ENCODE assay signal across 8 mouse cellular contexts in the genomic region with DNA sequence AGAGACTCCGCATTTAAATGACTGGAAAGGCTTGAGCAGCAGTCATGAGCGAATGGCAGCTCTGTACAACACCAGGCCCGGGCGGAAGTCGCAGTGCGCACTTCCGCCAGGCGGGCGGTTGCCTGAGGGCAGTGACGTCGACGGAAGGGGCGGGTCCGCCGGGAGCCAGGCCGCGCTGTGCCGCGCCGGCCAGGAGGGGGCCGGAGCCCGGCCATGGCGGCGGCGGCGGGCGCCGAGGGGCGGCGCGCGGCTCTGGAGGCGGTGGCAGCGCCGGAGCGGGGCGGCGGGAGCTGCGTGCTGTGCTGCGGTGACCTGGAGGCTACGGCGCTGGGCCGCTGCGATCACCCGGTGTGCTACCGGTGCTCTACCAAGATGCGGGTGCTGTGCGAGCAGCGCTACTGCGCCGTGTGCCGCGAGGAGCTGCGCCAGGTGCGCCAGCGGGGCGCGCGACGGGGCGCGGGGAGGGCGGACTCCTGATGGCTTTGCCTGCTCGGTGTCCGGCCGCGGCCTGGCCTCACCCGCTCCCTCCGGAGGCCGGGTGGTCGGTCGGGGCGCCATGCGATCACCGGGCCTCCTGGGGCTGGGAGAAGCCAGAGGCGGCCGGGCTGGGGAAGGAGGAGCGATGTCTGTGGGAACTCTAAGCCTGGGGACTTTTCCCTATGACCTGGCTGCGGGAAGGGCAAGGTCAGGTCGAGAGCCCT. TPM values are rescaled to one million over a fixed set of nuclear protein-coding genes. Genes with fewer than 3 reads are reported as not detected.
DNase-seq lines count a peak whose midpoint lies in the region; ATAC-seq and TF ChIP-seq lines count a peak whose summit lies in the region.

A gene (plus strand): TSS at position 143 of the 701 bp plus-strand sequence.

- H3K4me2 ChIP-seq in embryonic facial prominence, embryonic 14.5 days (ENCODE audit: low read depth, low read length): peak within 1 kb of the TSS; percentile 84
- peak within 1 kb of the TSS; percentile 77 for H3K4me2 ChIP-seq in limb, embryonic 14.5 days (replicated peaks; ENCODE audit: low read depth, low read length, severe bottlenecking)
- peak within 1 kb of the TSS; percentile 69 for H3K4me2 ChIP-seq in midbrain, postnatal 0 days (ENCODE audit: low read depth, low read length, poor library complexity, severe bottlenecking)

- H3K27me3 ChIP-seq in embryonic facial prominence, embryonic 14.5 days (replicated peaks; ENCODE audit: control insufficient read depth, insufficient read depth, low read length): no peaks in the 10 kb centered on the region
- no peaks in the 10 kb centered on the region for H3K27me3 ChIP-seq in limb, embryonic 14.5 days (ENCODE audit: control insufficient read depth, insufficient read depth, low read length)
- no peaks in the 10 kb centered on the region for H3K27me3 ChIP-seq in midbrain, postnatal 0 days (ENCODE audit: insufficient read depth, low read length)

- 0 out of 2 replicates have a peak, but pooled peaks have one; percentile 15 for TF ChIP-seq POLR2A in limb, embryonic 14.5 days (IDR thresholded peaks at IDR 0.05; ENCODE audit: borderline replicate concordance, extremely low read depth, insufficient read depth, insufficient read length)

- DNase-seq in 3T3-L1 (ENCODE audit: low read depth, low spot score): peak; percentile 89
- peak; percentile 80 to 84 for DNase-seq in adrenal gland, postnatal 4 days (ENCODE audit: low spot score in 2 of 2)
- peak; percentile 96 for DNase-seq in embryonic facial prominence, embryonic 14.5 days (ENCODE audit: low spot score)
- peak; percentile 91 for DNase-seq in heart, adult 8-10 months (ENCODE audit: low spot score)
- peak; percentile 94 for DNase-seq in kidney, adult 9 months
- peak; percentile 92 for DNase-seq in limb, embryonic 14.5 days (ENCODE audit: low spot score)
- peak; percentile 97 for DNase-seq in midbrain, postnatal 0 days (ENCODE audit: low spot score)
- DNase-seq in spleen, postnatal 14 days (ENCODE audit: low spot score in 2 of 2): peak; percentile 90 to 97

- H3K9me3 ChIP-seq in embryonic facial prominence, embryonic 14.5 days (ENCODE audit: control insufficient read depth, low read length): no peaks in the 10 kb centered on the region
- H3K9me3 ChIP-seq in limb, embryonic 14.5 days (ENCODE audit: control insufficient read depth, low read length): no peaks in the 10 kb centered on the region
- H3K9me3 ChIP-seq in midbrain, postnatal 0 days (ENCODE audit: low read length): no peaks in the 10 kb centered on the region

- H3K9ac ChIP-seq in embryonic facial prominence, embryonic 14.5 days (ENCODE audit: low read depth, low read length): peak within 1 kb of the TSS; percentile 98
- peak within 1 kb of the TSS; percentile 93 for H3K9ac ChIP-seq in limb, embryonic 14.5 days (ENCODE audit: low read depth, low read length, severe bottlenecking)
- H3K9ac ChIP-seq in midbrain, postnatal 0 days (replicated peaks; ENCODE audit: low read length, poor library complexity, severe bottlenecking): peak within 1 kb of the TSS; percentile 83

- H3K36me3 ChIP-seq in embryonic facial prominence, embryonic 14.5 days (ENCODE audit: control insufficient read depth, insufficient read depth, low read length): no peaks in the 10 kb centered on the region
- no peaks in the 10 kb centered on the region for H3K36me3 ChIP-seq in limb, embryonic 14.5 days (ENCODE audit: control insufficient read depth, insufficient read depth, low read length)
- H3K36me3 ChIP-seq in midbrain, postnatal 0 days (ENCODE audit: insufficient read depth, low read length): no peaks in the 10 kb centered on the region

- peak; percentile 36; the same call in 1 of the 2 replicates for TF ChIP-seq CTCF in midbrain, postnatal 0 days (IDR thresholded peaks at IDR 0.05)

- peak; percentile 99 for ATAC-seq in embryonic facial prominence, embryonic 14.5 days (ENCODE audit: low read depth)
- ATAC-seq in limb, embryonic 14.5 days (ENCODE audit: low FRiP score, low read depth): peak; percentile 99
- ATAC-seq in midbrain, postnatal 0 days (ENCODE audit: low FRiP score): peak; percentile 98

- H3K4me1 ChIP-seq in embryonic facial prominence, embryonic 14.5 days (ENCODE audit: control insufficient read depth, insufficient read depth, low read length): peaks cover 21% of the 10 kb centered on the region
- peaks cover 26% of the 10 kb centered on the region for H3K4me1 ChIP-seq in limb, embryonic 14.5 days (ENCODE audit: control insufficient read depth, insufficient read depth, low read length)
- peaks cover 15% of the 10 kb centered on the region; the same call in 1 of the 2 replicates for H3K4me1 ChIP-seq in midbrain, postnatal 0 days (ENCODE audit: insufficient read depth, low read length)

- 0% methylated on average over 33 of the region's 80 CpGs for WGBS in embryonic facial prominence, embryonic 14.5 days
- WGBS in limb, embryonic 14.5 days: under 1% methylated on average over 46 of the region's 80 CpGs
- under 1% methylated on average over 68 of the region's 80 CpGs for WGBS in midbrain, postnatal 0 days

- H3K4me3 ChIP-seq in embryonic facial prominence, embryonic 14.5 days (ENCODE audit: low read depth, low read length): peak within 1 kb of the TSS; percentile 99
- H3K4me3 ChIP-seq in limb, embryonic 14.5 days (replicated peaks; ENCODE audit: low read length): peak within 1 kb of the TSS; percentile 94
- peak within 1 kb of the TSS; percentile 86 for H3K4me3 ChIP-seq in midbrain, postnatal 0 days (ENCODE audit: low read depth, low read length)

- peak within 1 kb of the TSS; percentile 86 for H3K27ac ChIP-seq in embryonic facial prominence, embryonic 14.5 days (replicated peaks; ENCODE audit: low read depth, low read length)
- peak within 1 kb of the TSS; percentile 67 for H3K27ac ChIP-seq in limb, embryonic 14.5 days (replicated peaks; ENCODE audit: low read depth, low read length)
- H3K27ac ChIP-seq in midbrain, postnatal 0 days (ENCODE audit: low read depth, low read length): peak within 1 kb of the TSS; percentile 82

RNA-seq across cellular contexts. Expression of the gene that starts here (rescaled TPM):
- total RNA-seq in adrenal gland, postnatal 4 days (2021): 10 to 100 TPM; 47.5 to 48.9 TPM
- 23.7 and 25.2 TPM in 2 replicates for polyA plus RNA-seq in embryonic facial prominence, embryonic 14.5 days (2014; fragmentation: Nextera tagmentation; extraction: Ambion mirVana)
- total RNA-seq in heart, adult 8-10 months (2022): 10 to 100 TPM; 14.3 to 17.0 (median 15.9) TPM
- polyA plus RNA-seq in limb, embryonic 14.5 days (2012; rRNA removed): 91.4 and 112 TPM in 2 replicates
- polyA plus RNA-seq in limb, embryonic 14.5 days (2014; fragmentation: Nextera tagmentation; extraction: Ambion mirVana): 29.9 and 31.8 TPM in 2 replicates
- 36.4 and 40.0 TPM in 2 replicates for total RNA-seq in midbrain, postnatal 0 days (2014; rRNA removed)
- polyA plus RNA-seq in midbrain, postnatal 0 days (2015; fragmentation: Nextera tagmentation; extraction: Ambion mirVana): 15.7 and 16.4 TPM in 2 replicates

Comparison
In these comparisons a context has a peak if more than half of its experiments do, and no peak if none do; other contexts are left out.
1. Peak in every context shown above with its lines: DNase-seq, ATAC-seq, H3K4me3 ChIP-seq and H3K27ac ChIP-seq.